Mouse (Mus musculus): ENCODE results near the gene Tle3.

DNA sequence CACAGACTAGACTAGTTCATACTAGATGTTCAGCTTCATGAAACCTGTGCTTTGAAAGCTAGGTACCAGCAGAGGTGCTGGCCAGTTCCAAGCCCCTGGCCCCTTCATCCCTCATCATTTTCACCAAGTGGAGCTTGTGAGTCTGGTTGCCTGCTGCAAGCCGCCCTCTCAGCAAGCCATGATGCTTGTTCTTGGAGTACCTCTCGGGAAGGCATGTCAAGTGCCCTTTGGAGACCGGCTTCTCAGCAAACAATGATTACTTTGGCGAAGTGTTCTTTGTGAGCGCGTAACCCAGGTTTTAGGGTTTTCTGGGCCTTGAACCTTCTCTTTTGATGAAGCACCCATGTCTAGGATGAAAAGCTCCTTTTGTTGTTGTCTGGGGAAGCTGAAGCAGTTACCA, 64.6 kb downstream of the Tle3 start:
- TF ChIP-seq CTCF (IDR thresholded peaks at IDR 0.05; ENCODE audit: low read depth, low read length) (no peak), TAL1 (conservative IDR thresholded peaks at IDR 0.05; ENCODE audit: low read depth, low read length) (no peak)

Measured in G1E (cell line).